Mouse (Mus musculus): ENCODE results near the gene Wnt3.
"Not testable (repeated sequence)": the region's sequence is repeated elsewhere in the genome, so short reads cannot be mapped to it uniquely, and the experiment has no call there.

Wnt3 gene

DNA sequence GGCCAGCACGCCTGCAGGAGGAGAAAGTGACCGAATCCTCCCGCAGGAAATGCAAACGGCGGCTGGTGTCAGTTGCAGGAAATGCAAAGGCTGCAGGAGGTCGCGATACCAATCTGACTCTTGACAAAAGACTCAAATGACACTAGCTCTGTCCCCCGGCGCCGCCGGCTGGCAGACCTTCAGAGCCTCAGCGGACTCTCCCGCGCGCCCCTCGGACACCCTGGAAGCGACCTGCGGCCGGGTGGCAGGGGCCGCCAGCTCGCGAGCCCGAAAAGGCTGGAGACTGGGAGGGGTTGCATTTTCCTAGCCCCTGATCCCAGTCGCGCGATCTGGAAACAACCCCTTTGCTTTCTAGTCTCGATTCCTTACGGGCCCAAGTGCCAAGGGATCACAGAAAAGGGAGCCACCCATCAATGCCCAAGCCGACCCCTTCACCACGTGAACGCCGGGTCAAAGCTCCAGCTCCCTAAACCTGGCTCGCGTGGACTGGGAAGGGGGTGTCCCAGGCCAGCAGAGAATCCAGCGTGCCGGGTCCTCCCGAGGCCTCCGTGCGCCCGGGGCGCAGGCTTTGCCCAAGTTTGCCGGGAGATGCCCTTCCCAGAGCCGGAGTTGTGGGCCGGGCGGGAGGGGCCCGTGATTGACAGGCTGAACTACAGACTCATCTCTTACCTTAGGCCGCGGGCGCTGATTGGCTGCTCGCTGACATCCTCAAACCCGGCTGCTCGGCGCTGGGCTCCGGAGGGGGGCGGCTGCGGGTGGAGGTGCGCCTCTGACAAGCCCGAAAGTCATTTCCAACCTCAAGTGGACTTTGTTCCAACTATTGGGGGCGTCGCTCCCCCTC lies at the start of gene Wnt3:
Gene Wnt3, plus strand, starts transcription at position 764 of the 841 bp plus-strand sequence.
- DNase-seq = peak; percentile 47

DNA sequence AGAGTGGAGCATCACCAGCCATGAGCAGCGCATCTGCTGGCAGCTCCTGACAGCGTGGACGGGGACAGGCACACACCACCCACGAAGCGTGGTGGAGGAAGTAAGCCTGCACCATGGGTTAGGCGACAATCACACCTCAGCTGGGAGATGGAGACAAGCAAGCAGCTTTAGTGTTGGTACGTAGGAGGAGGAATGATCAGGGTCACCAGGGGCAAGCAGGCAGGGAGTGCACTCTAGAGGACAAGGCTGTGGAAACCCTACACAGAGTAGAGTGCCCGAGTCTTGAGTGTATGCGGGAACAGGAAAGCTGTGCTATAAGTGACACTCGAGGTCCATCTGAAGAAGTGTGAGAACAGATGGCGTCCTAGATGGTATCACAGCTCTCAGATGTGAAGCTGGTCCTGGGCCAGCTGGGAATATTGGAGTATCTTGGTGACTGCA lies 49.6 kb upstream of the Wnt3 start:
- no peak for DNase-seq

DNA sequence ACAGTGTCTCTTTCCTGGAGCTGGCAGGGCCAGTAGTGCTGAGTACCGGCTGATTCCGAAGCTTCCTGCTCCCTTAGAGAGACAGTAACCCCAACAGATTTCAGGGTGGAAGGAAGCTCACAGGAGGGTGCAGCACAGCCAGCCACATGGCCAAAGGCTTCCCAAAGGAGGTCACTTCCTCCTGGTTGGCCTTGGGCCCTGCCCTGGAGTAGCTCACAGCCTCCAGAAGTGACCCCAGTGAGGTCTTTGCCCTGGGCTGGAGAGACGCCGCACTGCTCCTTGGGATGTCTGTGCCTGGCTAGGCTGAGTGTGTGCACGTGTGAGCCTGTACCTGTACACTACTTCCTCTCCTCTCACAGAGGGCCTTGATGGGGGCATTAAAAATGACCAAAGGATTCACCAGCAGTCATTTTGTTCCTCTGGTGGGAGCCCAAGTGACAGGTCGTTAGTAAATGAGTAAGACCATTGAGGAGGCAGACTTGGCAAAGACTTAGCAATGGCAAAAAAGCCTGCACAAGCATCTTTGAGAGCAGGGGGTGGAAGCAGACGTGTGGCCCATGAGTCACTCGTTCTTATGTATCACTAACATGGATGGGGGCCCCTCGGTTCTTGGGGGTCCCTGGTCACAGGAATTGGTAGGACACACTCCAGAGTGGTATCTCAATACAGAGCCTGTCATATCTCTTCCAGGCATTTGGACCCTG lies 44.5 kb upstream of the Wnt3 start:
- DNase-seq = no peak

DNA sequence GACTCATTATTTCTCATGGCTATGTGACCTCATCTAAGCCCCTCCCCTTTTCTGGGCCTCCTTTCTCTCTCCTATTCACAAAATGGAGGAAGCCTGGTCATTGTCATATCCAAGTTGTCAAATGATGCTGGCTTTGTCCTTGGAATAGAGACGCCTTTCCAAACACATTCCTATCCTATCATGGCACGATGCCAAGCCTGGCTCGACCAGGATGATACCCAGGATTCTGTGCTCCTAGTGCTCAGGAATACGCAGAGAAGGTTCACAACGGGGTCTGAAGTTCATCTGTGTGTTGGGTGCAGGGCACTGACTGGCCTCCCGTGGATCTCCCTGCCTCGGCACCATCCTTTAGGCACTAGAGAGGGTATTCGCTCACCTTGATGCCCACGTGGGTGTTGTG lies 42.4 kb upstream of the Wnt3 start:
- no peak for DNase-seq

DNA sequence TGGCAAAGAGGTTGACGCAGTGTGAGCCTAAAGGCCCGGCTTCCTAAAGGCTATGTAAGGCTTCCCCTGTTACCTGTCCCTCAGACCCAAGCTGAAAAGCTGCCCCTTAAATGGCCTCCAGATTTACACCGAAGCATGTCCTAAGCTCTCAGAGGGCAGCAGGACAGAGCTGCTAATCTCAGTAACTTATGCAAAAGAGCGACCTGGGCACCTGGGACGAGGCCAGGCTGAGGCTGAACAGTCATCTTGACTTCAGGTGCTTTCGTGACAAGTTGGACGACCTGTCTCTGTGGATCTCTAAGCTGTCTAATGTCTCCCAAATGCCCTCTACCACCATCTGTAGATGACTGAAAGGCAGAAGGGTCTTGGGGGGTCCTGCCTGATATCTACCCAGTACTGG lies 41.6 kb upstream of the Wnt3 start:
- no peak for DNase-seq

DNA sequence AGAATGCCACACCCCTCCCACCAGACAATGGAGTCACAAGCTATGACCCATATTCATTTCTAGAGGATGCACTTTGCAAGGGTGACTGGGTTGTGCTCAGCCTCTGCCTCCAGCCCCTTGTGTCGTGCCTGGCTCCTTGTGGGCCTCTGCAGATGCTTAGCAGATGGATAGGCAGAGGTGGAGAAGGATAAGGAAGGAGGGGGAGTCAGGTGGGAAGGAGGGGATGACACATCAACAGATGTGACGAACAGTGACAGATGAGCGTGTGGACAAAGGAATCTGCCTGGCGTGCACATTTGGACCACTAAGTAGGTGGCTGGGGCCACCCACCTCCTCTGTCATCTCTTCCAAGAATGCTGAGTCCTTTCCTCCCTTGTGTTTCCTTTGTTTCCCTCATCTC lies 40.9 kb upstream of the Wnt3 start:
- no peak for DNase-seq

DNA sequence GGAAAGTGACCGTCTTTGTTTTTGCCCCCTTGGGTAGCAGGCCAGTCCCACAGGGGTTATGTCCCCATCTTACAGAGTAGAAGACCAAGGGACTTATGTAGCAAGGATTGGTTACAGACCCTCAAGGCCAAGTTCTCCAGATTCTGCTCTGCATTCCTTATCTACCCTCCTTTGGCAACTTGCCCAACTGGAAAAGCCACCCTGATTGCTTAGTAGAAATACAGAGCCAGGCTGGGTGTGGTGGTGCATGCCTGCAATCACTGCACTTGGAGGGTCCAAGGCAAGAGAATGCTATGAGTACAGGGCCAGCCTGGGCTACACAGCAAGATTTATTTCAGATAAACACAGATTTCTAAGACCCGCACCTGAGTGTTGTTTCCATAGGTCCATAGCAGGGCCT lies 40.0 kb upstream of the Wnt3 start:
- no peak for DNase-seq

DNA sequence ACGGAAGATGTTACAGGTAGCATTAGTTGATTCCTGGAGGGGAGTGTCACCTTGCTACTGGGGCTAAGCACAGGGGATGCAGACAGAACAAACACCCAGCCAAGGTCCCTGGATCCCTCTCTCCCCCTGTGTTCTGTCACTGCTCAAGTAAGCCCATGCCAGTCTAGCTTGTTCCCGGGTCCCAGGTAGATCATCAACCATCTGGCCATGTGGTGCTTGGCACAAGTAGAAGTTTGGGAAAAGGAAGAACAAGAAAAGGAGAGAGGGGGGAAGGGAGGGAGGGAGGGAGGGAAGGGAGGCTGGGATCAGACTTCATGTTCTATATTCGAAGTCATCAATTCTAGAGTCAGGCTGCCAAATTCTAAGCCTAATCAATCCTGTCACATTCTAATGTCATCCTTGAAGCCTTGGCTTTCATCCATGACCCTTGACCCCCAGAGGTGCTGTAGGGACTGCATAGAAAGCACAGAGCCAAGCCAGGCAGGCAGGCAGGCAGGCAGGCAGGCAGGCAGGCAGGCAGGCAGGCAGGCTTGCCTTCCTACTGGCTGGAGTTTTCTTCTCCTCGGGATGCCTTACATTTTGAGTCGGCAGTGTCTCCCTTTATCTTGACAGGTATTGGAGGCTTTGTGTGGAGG lies 39.4 kb upstream of the Wnt3 start:
- no peak for DNase-seq

DNA sequence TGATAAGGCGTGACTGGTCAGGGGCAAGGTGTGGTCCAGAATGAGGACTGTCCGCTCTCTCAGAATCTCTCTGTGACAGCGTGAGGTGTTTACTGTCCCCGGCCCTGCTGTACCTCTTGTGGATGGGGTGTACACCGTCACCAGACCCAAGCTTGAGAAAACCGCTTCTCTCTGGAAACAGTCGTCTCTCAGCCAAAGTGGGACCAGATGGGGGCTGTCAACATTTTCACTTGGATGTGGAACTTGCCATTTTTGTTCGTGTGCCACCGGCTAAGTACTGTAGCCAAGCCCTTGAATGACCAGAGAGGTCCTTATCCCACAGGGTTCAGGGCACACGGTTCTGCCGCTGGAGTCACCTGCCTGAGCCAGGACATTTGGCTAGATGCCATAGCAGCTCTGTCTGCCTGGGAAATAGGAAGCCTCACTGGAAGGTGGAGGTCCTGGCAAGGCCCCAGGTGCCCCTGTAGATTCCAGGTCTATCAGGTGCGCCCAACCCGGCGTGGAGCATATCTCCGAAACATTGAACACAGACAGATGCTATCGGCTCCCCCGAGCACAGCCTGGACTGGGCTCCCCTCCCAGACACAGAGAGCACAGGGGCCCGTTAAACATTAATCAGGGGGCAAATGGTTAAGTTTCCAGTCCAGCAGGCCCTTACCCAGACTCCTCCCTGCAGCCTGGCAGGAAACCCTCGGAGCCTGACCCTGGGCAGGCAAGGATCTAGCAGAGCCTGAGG lies 38.7 kb upstream of the Wnt3 start:
- no peak for DNase-seq

DNA sequence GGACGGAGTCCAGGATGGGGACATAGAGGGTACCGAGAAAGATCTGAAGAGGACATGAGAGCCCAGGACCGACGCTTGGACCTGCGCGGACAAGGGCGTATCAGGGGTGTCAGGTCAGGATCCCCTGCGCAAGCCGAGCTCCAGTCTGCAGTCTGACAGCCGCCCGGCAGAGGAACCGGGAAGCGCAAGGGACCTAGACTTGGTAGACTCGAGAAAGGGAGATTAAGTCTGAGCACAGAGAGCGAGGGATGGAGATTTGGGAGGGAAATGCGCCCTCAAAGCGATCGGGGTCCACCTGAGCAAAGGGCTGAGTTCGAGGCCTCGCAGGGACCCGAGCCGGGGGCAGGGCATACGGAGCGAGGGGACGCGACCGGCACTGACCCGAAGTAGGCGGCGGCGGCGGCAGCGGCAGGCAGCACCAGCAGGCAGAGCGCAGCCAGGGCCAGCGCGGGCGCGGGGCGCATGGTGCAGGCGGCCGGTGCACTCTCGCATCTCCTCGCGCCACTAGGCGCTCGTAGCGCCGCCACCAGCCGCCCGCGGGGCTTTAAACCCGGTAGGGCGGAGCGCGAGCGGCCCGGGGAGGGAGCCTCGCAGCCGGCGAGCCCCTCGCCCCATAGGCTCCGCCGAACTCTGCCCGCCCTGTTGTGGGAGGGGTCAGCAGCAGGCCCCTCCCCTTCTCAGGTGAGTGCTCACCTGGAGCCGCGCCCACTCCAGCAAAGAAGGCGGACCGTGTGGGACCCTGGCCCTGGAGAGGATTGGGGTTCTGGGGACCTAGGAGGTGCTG lies 24.5 kb upstream of the Wnt3 start, which contains the start of gene Wnt9b:
Gene Wnt9b, minus strand, starts transcription at position 516 of the 784 bp plus-strand sequence.
- no peak for DNase-seq

DNA sequence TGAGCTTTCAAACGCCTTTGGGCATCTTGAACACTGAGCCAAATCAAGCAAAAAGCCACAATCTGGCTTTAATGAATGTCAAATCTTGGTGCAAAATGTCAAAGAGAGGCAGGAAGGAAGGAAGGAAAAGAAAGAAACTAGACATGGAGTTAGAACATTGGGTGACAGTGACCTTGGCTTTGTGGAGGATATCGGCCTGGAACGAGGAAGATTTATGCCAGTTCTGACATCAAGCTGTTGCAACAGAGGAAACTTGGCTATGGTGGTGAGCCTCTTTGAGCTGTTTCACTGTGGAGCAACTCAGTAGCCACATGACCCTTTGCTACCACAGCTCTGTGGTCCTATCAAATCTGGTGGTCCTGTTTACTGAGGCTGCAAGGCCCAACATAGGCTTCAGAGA lies 23.3 kb upstream of the Wnt3 start:
- no peak for DNase-seq

DNA sequence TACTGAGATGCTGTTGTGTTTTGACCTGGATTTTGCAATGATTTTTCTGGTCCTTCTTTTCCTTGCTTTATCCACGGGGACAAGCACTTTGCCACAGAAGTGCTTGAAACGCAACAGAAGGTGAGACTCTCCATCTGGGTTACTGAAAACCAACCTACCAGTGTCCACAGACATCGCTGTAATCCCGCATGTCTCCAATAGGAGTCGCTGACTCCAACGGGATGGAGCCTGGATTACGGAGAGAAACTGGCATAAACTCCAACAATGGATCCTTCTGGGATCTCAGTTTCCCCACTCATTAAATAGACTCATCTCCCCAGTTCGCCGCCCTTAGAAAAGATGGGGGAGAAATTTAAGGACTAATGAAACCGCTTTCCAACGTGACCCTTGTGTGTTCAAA lies 15.9 kb upstream of the Wnt3 start:
- DNase-seq = no peak

DNA sequence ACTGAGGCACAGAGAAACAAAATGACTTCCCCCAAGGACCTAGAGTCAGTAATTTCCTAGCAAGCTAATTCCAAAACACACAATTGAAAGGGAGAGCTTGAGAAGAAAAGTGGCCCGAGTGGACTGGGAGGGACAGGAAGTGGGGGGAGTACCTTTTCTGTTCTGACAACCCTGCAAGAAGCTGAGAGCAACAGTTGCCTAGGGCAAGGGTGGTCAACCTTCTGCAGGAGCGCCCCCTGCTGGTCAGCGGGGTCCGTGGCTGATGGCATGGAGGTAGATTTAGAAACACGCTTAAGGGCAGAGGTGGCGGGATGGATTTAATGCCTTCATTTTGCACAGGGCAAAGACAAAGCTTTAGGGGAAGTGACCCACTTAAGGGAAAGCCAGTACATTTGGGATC lies 15.2 kb upstream of the Wnt3 start:
- peak; percentile 62 for DNase-seq

DNA sequence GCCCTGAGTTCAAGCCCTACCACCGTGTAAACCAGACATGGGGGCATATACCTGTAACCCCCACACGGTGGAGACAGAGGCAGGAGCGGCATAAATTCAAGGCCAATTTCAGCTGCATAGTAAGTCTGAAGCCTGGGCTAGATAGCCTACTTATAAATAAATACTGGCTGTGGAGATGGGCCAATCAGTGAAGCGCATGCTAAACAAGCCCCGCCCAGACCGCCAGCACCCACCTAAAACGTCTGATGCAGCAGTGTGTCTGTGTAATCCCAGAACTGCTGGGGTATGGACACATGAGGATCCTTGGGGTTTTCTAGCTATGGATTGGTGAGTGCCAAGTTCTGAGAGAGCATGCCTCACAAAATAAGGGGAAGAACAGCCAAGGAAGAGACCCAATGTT lies 13.8 kb upstream of the Wnt3 start:
- no peak for DNase-seq

DNA sequence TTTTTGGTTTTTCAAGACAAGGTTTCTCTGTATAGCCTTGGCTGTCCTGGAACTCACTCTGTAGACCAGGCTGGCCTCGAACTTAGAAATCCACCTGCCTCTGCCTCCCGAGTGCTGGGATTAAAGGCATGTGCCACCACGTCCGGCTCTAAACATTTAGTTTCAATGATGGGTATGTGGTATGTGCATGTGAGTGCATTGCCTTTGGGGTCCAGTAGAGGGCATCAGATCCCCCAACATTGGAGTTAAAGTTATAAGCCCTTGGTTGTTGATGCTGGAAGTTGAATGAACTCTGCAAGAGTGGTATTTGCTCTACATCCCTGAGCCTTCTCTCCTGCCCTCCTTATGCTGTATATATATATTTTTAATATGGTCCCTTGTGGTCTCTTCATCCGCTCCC lies 13.1 kb upstream of the Wnt3 start:
- DNase-seq = not testable (repeated sequence)

DNA sequence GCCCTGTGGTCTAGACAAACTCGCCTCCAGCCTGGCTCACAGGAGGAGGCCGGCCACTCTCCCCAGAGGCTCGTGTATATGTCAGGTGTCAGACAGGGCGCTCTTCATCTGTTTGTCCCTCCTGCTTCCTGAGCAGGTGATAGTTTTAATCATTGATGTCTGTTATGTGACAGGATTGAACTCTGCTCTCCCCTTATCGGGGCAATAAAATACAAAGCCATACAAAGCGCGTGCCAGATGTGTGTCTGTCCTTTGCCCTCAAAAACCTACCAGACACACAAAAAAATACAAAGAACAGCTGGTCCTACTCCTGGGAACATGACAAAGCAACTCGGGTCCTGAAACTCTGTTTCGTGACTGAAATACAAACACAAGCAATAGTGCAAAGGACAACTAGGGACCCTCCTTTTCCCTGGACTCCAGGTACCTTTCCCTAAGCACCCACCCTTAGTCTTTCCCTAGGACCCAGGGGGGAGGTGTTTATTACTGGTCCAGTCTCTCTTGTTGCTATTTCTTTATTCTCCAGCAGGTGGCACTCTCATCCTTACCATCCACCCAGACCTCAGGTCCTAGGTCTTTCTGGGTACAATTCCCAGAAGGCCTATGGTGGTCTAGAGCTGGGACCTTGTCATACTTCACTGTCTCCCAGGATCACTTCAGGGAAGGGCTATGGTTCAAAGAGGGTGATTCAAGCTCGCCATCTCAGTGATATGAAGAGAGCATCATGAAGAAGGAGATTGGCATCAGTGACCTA lies 10.4 kb upstream of the Wnt3 start:
- DNase-seq = peak; percentile 23

DNA sequence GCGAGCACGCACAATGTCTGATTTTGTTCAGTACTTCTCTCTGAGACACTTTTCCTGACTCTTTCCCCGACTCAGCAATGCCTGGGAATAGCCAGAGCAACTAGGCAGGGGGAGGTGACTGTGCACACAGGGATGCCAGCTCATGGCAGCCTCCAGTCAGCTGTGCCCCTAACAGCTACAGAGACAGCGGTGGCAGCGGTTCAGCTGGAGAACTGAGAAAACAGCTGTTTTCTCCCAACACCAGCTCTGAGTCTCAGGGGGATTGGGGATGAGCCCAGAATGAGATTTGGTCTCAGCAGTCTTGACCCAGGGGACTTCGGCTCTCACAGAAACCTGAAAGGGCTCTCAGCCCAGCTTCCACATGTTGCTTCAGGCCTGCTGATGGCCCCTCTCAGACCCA lies 9.3 kb upstream of the Wnt3 start:
- DNase-seq = no peak

DNA sequence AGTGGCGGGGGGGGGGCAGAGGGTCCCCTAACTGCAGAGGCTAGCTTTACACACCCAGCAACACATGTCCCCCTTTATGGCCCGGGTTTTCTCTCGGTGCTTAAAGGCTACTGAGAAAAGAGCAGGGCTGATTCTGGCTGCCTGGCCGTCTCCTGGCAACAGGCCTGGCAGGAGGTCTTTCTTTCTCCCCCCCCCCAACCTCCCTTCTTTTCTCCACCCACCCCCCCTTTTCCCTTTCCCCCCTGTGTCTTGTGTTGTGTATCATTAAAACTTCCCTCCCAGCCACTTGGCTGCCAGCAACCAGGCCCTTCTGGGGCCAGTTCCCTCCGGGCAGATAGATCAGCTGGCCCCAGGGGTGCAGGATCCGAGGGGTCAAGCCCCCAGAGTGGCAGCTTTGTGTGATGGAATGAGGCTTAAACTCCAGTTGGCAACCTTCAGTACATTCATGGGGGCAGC lies 8.4 kb upstream of the Wnt3 start:
- DNase-seq = no peak

DNA sequence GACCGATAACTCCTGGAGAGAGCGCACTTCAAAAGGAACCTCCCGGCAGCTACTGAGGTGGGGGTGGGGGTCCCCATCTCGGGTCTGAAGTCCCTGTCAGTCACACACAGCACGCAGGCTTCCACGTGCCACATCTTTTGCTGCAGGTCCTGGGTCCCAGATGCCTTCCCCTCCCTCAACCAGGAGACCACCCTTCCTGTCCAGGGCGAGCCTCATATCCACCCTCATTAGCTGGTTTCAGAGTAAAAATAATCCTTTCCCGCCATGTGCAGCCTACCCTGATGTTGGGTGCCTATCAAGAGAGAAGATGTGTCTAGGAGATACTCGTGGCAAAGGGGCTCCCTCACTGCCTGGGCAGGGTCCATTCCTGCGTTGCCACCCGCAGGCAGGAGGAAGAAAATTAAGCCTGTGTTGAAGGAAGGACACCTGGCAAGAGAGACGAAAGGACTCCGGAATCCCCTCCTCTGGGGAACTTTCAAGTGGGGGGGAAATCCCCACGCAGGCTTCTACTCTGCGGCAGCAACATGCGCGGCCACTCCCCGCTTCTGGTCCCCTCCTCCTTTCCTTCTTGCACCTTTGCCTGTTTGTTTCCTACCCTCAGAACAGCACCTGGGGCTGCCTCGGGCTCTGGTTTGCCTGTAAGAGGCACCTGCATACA lies 2.7 kb upstream of the Wnt3 start:
- DNase-seq = no peak

DNA sequence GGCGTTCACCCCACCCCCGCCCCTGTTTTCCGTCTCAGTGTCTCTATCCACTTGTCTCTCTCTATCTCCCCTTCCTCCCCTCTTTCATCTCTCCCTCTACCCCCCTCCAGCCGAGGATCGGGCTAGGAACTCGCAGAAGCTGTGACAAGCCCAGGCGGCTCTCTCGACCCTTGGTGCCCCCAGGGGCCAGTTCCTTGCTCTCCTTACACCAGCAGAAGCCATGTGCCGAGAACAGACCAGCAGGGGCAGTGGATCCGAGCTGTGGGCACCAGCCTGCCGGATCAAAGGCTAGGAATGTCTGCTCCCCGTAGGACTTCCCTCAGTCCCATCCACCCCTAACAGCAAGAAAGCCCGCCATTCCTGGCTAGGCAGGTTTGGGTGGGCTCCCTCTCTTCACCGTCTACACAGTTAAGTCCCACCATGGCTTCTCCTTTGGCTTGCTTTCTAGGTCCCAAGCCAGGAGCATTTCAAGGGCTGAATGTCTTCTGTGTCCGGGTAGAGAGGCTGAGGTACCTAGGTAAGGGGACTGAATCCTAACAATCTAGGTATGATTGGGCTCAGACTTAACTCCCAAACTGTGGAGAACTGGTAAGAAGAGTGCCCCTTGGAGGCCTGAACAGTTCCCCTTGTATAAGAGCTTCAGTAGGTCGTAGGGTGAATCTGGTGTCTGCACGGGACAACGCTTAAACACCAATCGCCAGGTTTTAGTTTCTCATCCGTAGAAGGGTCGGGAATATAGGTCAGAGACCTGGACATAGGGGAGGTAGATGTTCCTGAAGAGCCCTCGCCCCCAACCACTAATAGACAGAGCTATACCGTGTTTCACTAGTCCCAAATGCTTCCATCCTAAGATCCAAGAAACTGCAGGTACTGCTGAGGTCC lies 1.2 kb upstream of the Wnt3 start:
- DNase-seq = no peak
